Mouse (Mus musculus) CH12.LX (cell line): ENCODE data around the gene Filip1l. TPM values are rescaled to one million over a fixed set of nuclear protein-coding genes. Genes with fewer than 3 reads are reported as not detected.

Source experiments
- DNase-seq: peaks from one replicate; pipeline ENCODE4 v3.0.0-alpha.2; 2013; ENCODE audit errors: extremely low read depth
- H3K27ac ChIP-seq: 2 replicates; pipeline ENCODE4 v1.5.1; 2012; ENCODE audit warnings: low read depth, mild to moderate bottlenecking, control low read depth, moderate library complexity; ENCODE audit not compliant: insufficient read depth
- H3K27me3 ChIP-seq: replicated peaks from 2 replicates; pipeline ENCODE3; 2012; ENCODE audit warnings: inconsistent platforms
- H3K36me3 ChIP-seq, 2 experiments: replicated peaks in 1 of 2; 2 replicates each; pipeline versions ENCODE3 to v1.6.1; 2012; ENCODE audit warnings: inconsistent platforms in 1 of 2, low read length in 1 of 2, mild to moderate bottlenecking in 1 of 2, mixed read lengths in 1 of 2, moderate library complexity in 1 of 2; ENCODE audit not compliant: control insufficient read depth in 1 of 2, insufficient read depth in 1 of 2
- H3K4me1 ChIP-seq, 2 experiments: 2 replicates each; pipeline ENCODE4 v1.6.1; 2012; ENCODE audit warnings: inconsistent platforms in 1 of 2, moderate library complexity in 1 of 2; ENCODE audit not compliant: insufficient read depth in 2 of 2, control insufficient read depth in 1 of 2
- H3K4me2 ChIP-seq: 2 replicates; pipeline ENCODE4 v1.6.1; 2012; ENCODE audit warnings: low read depth, mild to moderate bottlenecking, control low read depth; ENCODE audit not compliant: poor library complexity, insufficient read depth, severe bottlenecking
- H3K4me3 ChIP-seq, 3 experiments: fragments of 150-350 bp in 1 of 3; sonication (generic) in 1 of 3; replicated peaks in 1 of 3; 2 replicates each; pipeline versions ENCODE3 to v1.5.1; 2011 to 2012; ENCODE audit warnings: low read depth in 2 of 3, low read length in 2 of 3, mild to moderate bottlenecking in 2 of 3, moderate library complexity in 2 of 3, control low read depth in 1 of 3, improper control_type of control experiment in 1 of 3, inconsistent platforms in 1 of 3, mixed read lengths in 1 of 3; ENCODE audit not compliant: poor library complexity in 1 of 3
- H3K79me2 ChIP-seq: replicated peaks from 2 replicates; pipeline ENCODE4 v1.6.1; 2012; ENCODE audit warnings: mild to moderate bottlenecking, moderate library complexity; ENCODE audit not compliant: control insufficient read depth, poor library complexity, insufficient read depth, severe bottlenecking; ENCODE audit errors: extremely low read depth
- H3K9ac ChIP-seq: 2 replicates; pipeline ENCODE4 v1.6.1; 2012; ENCODE audit warnings: low read depth, mild to moderate bottlenecking, control low read depth, moderate library complexity; ENCODE audit not compliant: insufficient read depth
- H3K9me3 ChIP-seq: replicated peaks from 2 replicates; pipeline ENCODE3; 2012; ENCODE audit warnings: low read length, inconsistent platforms, mixed read lengths
- BHLHE40 ChIP-seq: IDR thresholded peaks from 2 replicates; pipeline ENCODE4 v1.6.1; 2011; ENCODE audit warnings: mild to moderate bottlenecking, low read depth, low read length, improper control_type of control experiment
- CHD2 ChIP-seq: IDR thresholded peaks from 2 replicates; pipeline ENCODE4 v1.6.1; 2011; ENCODE audit warnings: low read length, improper control_type of control experiment
- E2F4 ChIP-seq: IDR thresholded peaks from 2 replicates; pipeline ENCODE4 v1.6.1; 2011; ENCODE audit warnings: low read depth, low read length, improper control_type of control experiment; ENCODE audit not compliant: insufficient replicate concordance
- IRF4 ChIP-seq: IDR thresholded peaks from 2 replicates; pipeline ENCODE4 v1.6.1; 2014; ENCODE audit warnings: low read depth, mild to moderate bottlenecking, inconsistent platforms, low read length, improper control_type of control experiment
- JUND ChIP-seq: conservative IDR thresholded peaks from 2 replicates; pipeline ENCODE4 v1.6.1; 2011; ENCODE audit warnings: low read depth, low read length, improper control_type of control experiment
- KAT2A ChIP-seq: IDR thresholded peaks from 2 replicates; pipeline ENCODE4 v1.6.1; 2012; ENCODE audit warnings: low read length, improper control_type of control experiment, inconsistent platforms; ENCODE audit not compliant: insufficient replicate concordance
- MAFK ChIP-seq: IDR thresholded peaks from 2 replicates; pipeline ENCODE4 v1.6.1; 2011; ENCODE audit warnings: low read length, improper control_type of control experiment; ENCODE audit not compliant: insufficient replicate concordance
- MAX ChIP-seq: IDR thresholded peaks from 2 replicates; pipeline ENCODE4 v1.6.1; 2011; ENCODE audit warnings: low read length, improper control_type of control experiment
- MAZ ChIP-seq: IDR thresholded peaks from 2 replicates; pipeline ENCODE4 v1.6.1; 2012; ENCODE audit warnings: low read depth, mild to moderate bottlenecking, inconsistent platforms, low read length, improper control_type of control experiment, moderate library complexity
- MEF2A ChIP-seq: IDR thresholded peaks from 2 replicates; pipeline ENCODE4 v1.6.1; 2014; ENCODE audit warnings: low read depth, mild to moderate bottlenecking, inconsistent platforms, low read length, improper control_type of control experiment, borderline replicate concordance
- MXI1 ChIP-seq: IDR thresholded peaks from 2 replicates; pipeline ENCODE4 v1.6.1; 2011; ENCODE audit warnings: mild to moderate bottlenecking, low read depth, low read length, improper control_type of control experiment
- MYC ChIP-seq: IDR thresholded peaks from 2 replicates; pipeline ENCODE4 v1.6.1; 2011; ENCODE audit warnings: low read depth, mild to moderate bottlenecking, improper control_type of control experiment, low read length
- NRF1 ChIP-seq: IDR thresholded peaks from 2 replicates; pipeline ENCODE4 v1.6.1; 2014; ENCODE audit warnings: low read depth, mild to moderate bottlenecking, inconsistent platforms, low read length, improper control_type of control experiment, moderate library complexity
- PAX5 ChIP-seq: IDR thresholded peaks from 2 replicates; pipeline ENCODE4 v1.6.1; 2012; ENCODE audit warnings: low read length, inconsistent platforms, mixed read lengths
- POLR2A ChIP-seq: IDR thresholded peaks from 2 replicates; pipeline ENCODE4 v1.6.1; 2011; ENCODE audit warnings: low read depth, mild to moderate bottlenecking, improper control_type of control experiment, low read length
- POLR2AphosphoS2 ChIP-seq: IDR thresholded peaks from 2 replicates; pipeline ENCODE4 v1.6.1; 2011; ENCODE audit warnings: low read depth, low read length, improper control_type of control experiment
- RAD21 ChIP-seq: IDR thresholded peaks from 2 replicates; pipeline ENCODE4 v1.6.1; 2011; ENCODE audit warnings: low read depth, mild to moderate bottlenecking, low read length, improper control_type of control experiment, moderate library complexity
- RCOR1 ChIP-seq: conservative IDR thresholded peaks from 2 replicates; pipeline ENCODE4 v1.6.1; 2012; ENCODE audit warnings: low read depth, mild to moderate bottlenecking, inconsistent platforms, low read length, improper control_type of control experiment
- SIN3A ChIP-seq: IDR thresholded peaks from 2 replicates; pipeline ENCODE4 v1.6.1; 2012; ENCODE audit warnings: low read length, improper control_type of control experiment, inconsistent platforms
- SMC3 ChIP-seq: IDR thresholded peaks from 2 replicates; pipeline ENCODE4 v1.6.1; 2011; ENCODE audit warnings: low read depth, low read length, improper control_type of control experiment
- USF1 ChIP-seq: IDR thresholded peaks from 2 replicates; pipeline ENCODE4 v1.6.1; 2014; ENCODE audit warnings: low read depth, mild to moderate bottlenecking, inconsistent platforms, low read length, improper control_type of control experiment
- USF2 ChIP-seq: conservative IDR thresholded peaks from 2 replicates; pipeline ENCODE4 v1.6.1; 2011; ENCODE audit warnings: low read depth, low read length, improper control_type of control experiment
- ZMIZ1 ChIP-seq: IDR thresholded peaks from 2 replicates; pipeline ENCODE4 v1.6.1; 2012; ENCODE audit warnings: low read depth, mild to moderate bottlenecking, inconsistent platforms, low read length, improper control_type of control experiment
- dilution Hi-C: fragments of 300-500 bp; cut with MboI; formaldehyde crosslinking; loops from 2 replicates; pipeline ENCODE4 v1.14.3; 2020; ENCODE audit warnings: low sequenced_read_pairs; ENCODE audit not compliant: extremely low pct_unique_long_range_greater_than_20kb, extremely low pct_ligation_motif_present
- in situ Hi-C: fragments of 300-500 bp; cut with MboI; formaldehyde crosslinking; loops from 3 replicates; pipeline ENCODE4 v1.14.3; 2019; ENCODE audit warnings: low sequenced_read_pairs, low pct_ligation_motif_present, low pct_unique_long_range_greater_than_20kb, mixed read lengths
- polyA plus RNA-seq: library from polyadenylated mRNA; unstranded; fragments of >175 nt; gene quantifications from 2 replicates; pipeline ENCODE4 v1.2.1, GENCODE M21; 2012; ENCODE audit warnings: low read depth; ENCODE audit not compliant: insufficient read length
- total RNA-seq, 2 experiments: library from RNA; depleted of rRNA; stranded (reverse); fragments of 300-350 nt in 1 of 2; fragments of >200 nt in 1 of 2; gene quantifications; 2 replicates each; pipeline ENCODE4 v1.2.3; 2012 to 2014

Filip1l gene
- total and polyA plus RNA-seq, 3 experiments = 2.1 to 17.6 (median 5.7) TPM

- dilution Hi-C loops = no loop called here
- no peak overlapping the region for H3K9ac ChIP-seq
- no peaks in the 10 kb centered on the region for H3K9me3 ChIP-seq
- no peak overlapping the region for H3K4me3 ChIP-seq
- in situ Hi-C loops = no loop called here
- no peaks in the 10 kb centered on the region for H3K36me3 ChIP-seq
- H3K4me2 ChIP-seq = no peak overlapping the region
- peaks cover 3 to 23% of the 10 kb centered on the region in 2 experiments; a peak in 3 of 4 replicates for H3K4me1 ChIP-seq
- no peak overlapping the region for H3K27ac ChIP-seq
- H3K79me2 ChIP-seq = no peaks in the 10 kb centered on the region
- TF ChIP-seq USF2 (no peak), MYC (no peak), MAZ (no peak), E2F4 (no peak), BHLHE40 (no peak), NRF1 (no peak), JUND (no peak), SIN3A (no peak), RAD21 (no peak), POLR2A (no peak)
- no peaks in the 10 kb centered on the region for H3K27me3 ChIP-seq
- no peak for DNase-seq
These were observed 3.2 kb upstream of the Filip1l start for GRCm38 (mm10) chr16:57349689-57350088.

GRCm38 (mm10) chr16:57353166-57353721 is 351 bp downstream of the Filip1l start:
- in situ Hi-C loops (no loop called here), dilution Hi-C loops (no loop called here)
- H3K4me3 ChIP-seq = no peak overlapping the region
- H3K27me3 ChIP-seq = no peaks in the 10 kb centered on the region
- no peak overlapping the region for H3K27ac ChIP-seq
- peaks cover 0 to 13% of the 10 kb centered on the region in 2 experiments; a peak in 1 of 4 replicates for H3K4me1 ChIP-seq
- H3K4me2 ChIP-seq = no peak overlapping the region
- DNase-seq = no peak
- TF ChIP-seq POLR2AphosphoS2 (no peak), MAX (no peak), ZMIZ1 (no peak), MXI1 (no peak), RCOR1 (no peak), IRF4 (no peak)
- TF ChIP-seq, all 38 proteins: peak for 0
- Histone ChIP-seq H3K9me3 (no peaks in the 10 kb centered on the region), H3K9ac (no peak overlapping the region), H3K79me2 (no peaks in the 10 kb centered on the region), H3K36me3 (no peaks in the 10 kb centered on the region)

- no peaks in the 10 kb centered on the region for H3K79me2 ChIP-seq
- H3K36me3 ChIP-seq = no peaks in the 10 kb centered on the region
- dilution Hi-C loops = no loop called here
- no peak overlapping the region for H3K4me3 ChIP-seq
- no peaks in the 10 kb centered on the region for H3K9me3 ChIP-seq
- no peaks in the 10 kb centered on the region for H3K27me3 ChIP-seq
- TF ChIP-seq MXI1 = no peak
- no peak for TF ChIP-seq USF1
- TF ChIP-seq NRF1 = no peak
- no peak for TF ChIP-seq POLR2AphosphoS2
- no peak for TF ChIP-seq MAFK
- TF ChIP-seq BHLHE40 = no peak
- TF ChIP-seq CHD2 = no peak
- TF ChIP-seq PAX5 = no peak
- no peak for TF ChIP-seq MEF2A
- TF ChIP-seq E2F4 = no peak
- TF ChIP-seq KAT2A = no peak
- no peak for TF ChIP-seq USF2
- no peak for TF ChIP-seq SMC3
- H3K27ac ChIP-seq = no peak overlapping the region
- DNase-seq = no peak
- no peak overlapping the region for H3K9ac ChIP-seq
- in situ Hi-C loops = no loop called here
- H3K4me1 ChIP-seq = peaks cover 0 to 10% of the 10 kb centered on the region in 2 experiments; a peak in 1 of 4 replicates
- H3K4me2 ChIP-seq = no peak overlapping the region
These were observed 1.0 kb downstream of the Filip1l start for GRCm38 (mm10) chr16:57353932-57354331.
